Mouse (Mus musculus) G1E (cell line): ENCODE results near the gene Pgc.

ENCODE experiments used
- CTCF ChIP-seq: IDR thresholded peaks from 2 replicates; pipeline ENCODE4 v1.5.1; 2012; ENCODE audit warnings: low read depth, low read length, inconsistent platforms, mixed read lengths
- GATA1 ChIP-seq: IDR thresholded peaks from 2 replicates; pipeline ENCODE4 v1.6.1; 2012; ENCODE audit warnings: borderline replicate concordance, low read length, inconsistent platforms, mixed read lengths
- GATA2 ChIP-seq: IDR thresholded peaks from 2 replicates; pipeline ENCODE4 v1.6.1; 2012; ENCODE audit warnings: low read depth, low read length, inconsistent platforms, borderline replicate concordance
- POLR2AphosphoS5 ChIP-seq: IDR thresholded peaks from 2 replicates; pipeline ENCODE4 v1.6.1; 2012; ENCODE audit warnings: low read depth, low read length, inconsistent platforms; ENCODE audit not compliant: insufficient replicate concordance
- TAL1 ChIP-seq: conservative IDR thresholded peaks from 2 replicates; pipeline ENCODE4 v1.6.1; 2012; ENCODE audit warnings: low read depth, low read length, inconsistent platforms, mixed read lengths

GRCm38 (mm10) chr17:47767456-47768141 lies 41.0 kb downstream of the Pgc start:
- TF ChIP-seq CTCF (no peak), GATA1 (no peak), TAL1 (no peak), GATA2 (no peak), POLR2AphosphoS5 (no peak)
